Mouse (Mus musculus) forebrain, embryonic 13.5 days (tissue): ENCODE measurements around the gene Myt1l. TPM values are rescaled to one million over a fixed set of nuclear protein-coding genes. Genes with fewer than 3 reads are reported as not detected.

ENCODE experiments used
- ATAC-seq: fragments of 200-750 bp; cut with Nextera tagmentation; 2 replicates; pipeline ENCODE4 v1.8.0; 2017
- H3K27ac ChIP-seq: fragments of 300-500 bp; sonication (generic); 2 replicates; pipeline ENCODE4 v1.5.1; 2015; ENCODE audit warnings: inconsistent platforms, mild to moderate bottlenecking, moderate library complexity
- H3K27me3 ChIP-seq: fragments of 300-500 bp; sonication (generic); 2 replicates; pipeline ENCODE4 v1.6.1; 2015; ENCODE audit warnings: mild to moderate bottlenecking, inconsistent platforms
- H3K36me3 ChIP-seq: fragments of 300-500 bp; sonication (generic); 2 replicates; pipeline ENCODE4 v1.6.1; 2015; ENCODE audit warnings: mild to moderate bottlenecking, inconsistent platforms; ENCODE audit not compliant: poor library complexity, severe bottlenecking
- H3K4me1 ChIP-seq: fragments of 300-500 bp; sonication (generic); 2 replicates; pipeline ENCODE4 v1.6.1; 2015; ENCODE audit warnings: inconsistent platforms
- H3K4me2 ChIP-seq: fragments of 300-500 bp; sonication (generic); 2 replicates; pipeline ENCODE4 v1.6.1; 2015; ENCODE audit warnings: inconsistent platforms, mild to moderate bottlenecking, moderate library complexity
- H3K4me3 ChIP-seq: fragments of 300-500 bp; sonication (generic); 2 replicates; pipeline ENCODE4 v1.5.1; 2015; ENCODE audit warnings: mild to moderate bottlenecking, inconsistent platforms
- H3K9ac ChIP-seq: fragments of 300-500 bp; sonication (generic); 2 replicates; pipeline ENCODE4 v1.6.1; 2015; ENCODE audit warnings: mild to moderate bottlenecking, inconsistent platforms
- H3K9me3 ChIP-seq: fragments of 300-500 bp; sonication (generic); replicated peaks from 2 replicates; pipeline ENCODE4 v1.6.1; 2016; ENCODE audit warnings: inconsistent platforms
- WGBS: fragments of 180-500 bp; shearing (Covaris S2); methylation state at CpG from one replicate; pipeline ENCODE4 v1.1.7; 2015; 5-methylcytosine and 5-hydroxymethylcytosine counted together
- polyA plus RNA-seq: library from polyadenylated mRNA; unstranded; fragments of >200 nt; fragmentation: Nextera tagmentation; extraction: Ambion mirVana; gene quantifications from 2 replicates; pipeline ENCODE4 v1.2.1, GENCODE M21; 2015

Myt1l gene
- polyA plus RNA-seq, 1 experiment from 2014 or later: 116 TPM

DNA sequence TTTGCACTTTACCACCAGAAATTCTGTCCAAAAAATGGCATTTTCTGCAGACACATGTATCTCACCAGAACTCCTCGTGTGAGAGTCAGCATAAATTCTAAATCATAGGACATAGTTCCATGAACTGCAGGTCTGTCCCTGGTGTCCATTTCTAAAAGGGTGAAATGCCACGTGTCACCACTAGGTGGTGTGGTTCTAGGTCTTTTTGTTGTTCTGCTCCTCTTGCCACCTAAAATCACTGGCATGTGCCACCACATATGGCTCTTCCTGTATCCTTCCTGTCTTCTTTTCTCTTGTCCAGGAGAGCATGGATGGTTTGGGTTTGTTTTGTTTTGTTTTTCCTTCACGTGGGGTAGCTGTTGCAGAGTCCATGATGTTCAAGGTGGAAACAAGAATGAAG, 366.5 kb downstream of the Myt1l start:
- no peaks in the 10 kb centered on the region for H3K9me3 ChIP-seq
- H3K36me3 ChIP-seq: peaks cover 41% of the 10 kb centered on the region
- no peak for ATAC-seq
- H3K9ac ChIP-seq: no peak overlapping the region
- 20% methylated on average over 3 of the region's 3 CpGs for WGBS
- no peak overlapping the region for H3K4me3 ChIP-seq
- H3K4me1 ChIP-seq: no peaks in the 10 kb centered on the region
- H3K4me2 ChIP-seq: no peak overlapping the region
- H3K27ac ChIP-seq: no peak overlapping the region
- 0 out of 2 replicates have a peak, but pooled peaks cover 3% of the 10 kb centered on the region for H3K27me3 ChIP-seq

DNA sequence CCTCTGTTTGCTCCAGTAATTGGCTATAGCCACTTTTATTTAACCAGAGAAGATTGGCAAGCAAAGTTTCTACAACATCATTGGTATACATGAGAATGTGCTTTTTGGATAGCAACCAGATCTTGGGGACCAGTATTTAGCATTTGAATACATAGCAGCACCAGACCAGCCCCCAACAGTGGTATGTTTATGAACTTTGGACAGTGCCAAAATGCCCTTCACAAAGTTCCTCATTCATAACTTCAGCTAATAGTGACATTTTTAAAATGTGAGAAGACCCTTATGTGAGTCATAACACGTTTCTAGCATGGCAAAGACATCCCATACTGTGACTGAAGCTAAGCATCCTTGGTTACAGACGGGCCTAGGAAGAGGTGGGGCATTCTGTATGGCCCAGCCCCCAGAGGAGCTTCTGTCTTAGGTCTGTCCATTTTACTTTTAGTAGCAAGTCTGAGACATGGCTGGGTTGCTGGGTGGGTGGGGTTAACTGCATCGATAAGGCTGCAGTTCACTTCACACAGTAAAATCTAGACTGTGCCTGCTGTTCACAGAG, 369.4 kb downstream of the Myt1l start:
- H3K36me3 ChIP-seq: peaks cover 39% of the 10 kb centered on the region
- ATAC-seq: no peak
- H3K9ac ChIP-seq: no peak overlapping the region
- no peaks in the 10 kb centered on the region for H3K4me1 ChIP-seq
- no peak overlapping the region for H3K27ac ChIP-seq
- no peak overlapping the region for H3K4me3 ChIP-seq
- H3K27me3 ChIP-seq: 0 out of 2 replicates have a peak, but pooled peaks cover 3% of the 10 kb centered on the region
- 86% methylated on average over 3 of the region's 3 CpGs for WGBS
- no peaks in the 10 kb centered on the region for H3K9me3 ChIP-seq
- H3K4me2 ChIP-seq: no peak overlapping the region

DNA sequence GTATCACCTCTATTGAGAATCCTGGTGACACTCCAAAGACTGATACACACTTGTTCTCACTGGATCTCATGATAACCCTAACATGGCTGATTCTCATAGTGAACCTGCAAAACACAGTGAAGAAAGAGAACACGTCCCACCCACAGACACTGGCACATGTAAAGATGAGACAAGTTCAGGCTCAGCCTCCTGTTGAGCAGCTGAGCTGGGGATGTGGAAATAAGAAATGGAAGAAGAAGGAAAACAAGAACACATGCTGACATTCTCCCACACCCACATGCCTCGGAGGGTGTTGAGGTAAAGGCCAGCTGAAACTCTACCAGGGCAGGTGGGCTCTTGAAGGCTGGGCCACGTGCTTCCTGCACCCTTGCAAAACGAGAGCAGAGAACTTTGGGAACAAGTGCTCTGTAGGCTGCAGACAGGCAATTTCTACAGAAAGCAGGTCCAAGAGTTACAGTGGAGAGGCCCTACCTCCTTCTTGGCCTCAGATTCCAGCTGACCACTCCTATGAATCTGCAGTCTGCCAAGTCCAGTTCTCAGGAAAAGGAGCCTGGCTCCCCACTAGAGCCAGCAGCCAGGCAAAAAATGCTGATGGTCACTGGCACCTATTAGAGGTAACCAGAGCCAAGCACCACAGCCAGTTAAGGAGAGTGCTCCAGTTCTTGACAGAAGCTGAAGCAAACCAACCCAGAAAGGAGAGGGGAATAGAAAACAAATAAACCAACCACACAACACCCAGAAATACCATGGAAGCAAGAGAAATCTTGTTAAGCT, 376.1 kb downstream of the Myt1l start:
- ATAC-seq: no peak
- H3K36me3 ChIP-seq: peaks cover 10% of the 10 kb centered on the region; the same call in 1 of the 2 replicates
- no peak overlapping the region for H3K9ac ChIP-seq
- WGBS: 78% methylated on average over 4 of the region's 4 CpGs
- no peaks in the 10 kb centered on the region for H3K27me3 ChIP-seq
- no peak overlapping the region for H3K4me2 ChIP-seq
- H3K9me3 ChIP-seq: no peaks in the 10 kb centered on the region
- H3K4me1 ChIP-seq: no peaks in the 10 kb centered on the region
- H3K27ac ChIP-seq: no peak overlapping the region
- H3K4me3 ChIP-seq: no peak overlapping the region

DNA sequence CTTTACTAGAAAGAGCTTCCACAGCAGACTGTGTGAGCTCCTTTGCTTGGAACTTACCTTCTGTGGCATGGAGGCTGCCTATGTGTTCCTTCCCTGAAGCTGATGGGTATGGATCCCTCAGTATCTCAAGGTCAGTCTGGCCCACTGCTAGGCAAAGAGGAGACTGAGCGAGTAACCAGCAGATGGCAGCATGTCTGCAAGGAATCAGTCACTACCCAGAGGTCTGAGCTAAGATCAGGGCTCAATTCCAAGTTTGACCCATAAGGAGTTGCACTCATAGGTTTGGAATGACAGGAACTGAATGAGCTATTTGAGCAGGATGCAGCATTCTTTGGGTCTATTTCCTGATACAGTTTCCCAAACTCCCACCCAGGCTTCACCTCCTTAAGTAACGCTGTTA, 378.9 kb downstream of the Myt1l start:
- 59% methylated on average over 2 of the region's 2 CpGs for WGBS
- Histone ChIP-seq H3K9ac (no peak overlapping the region), H3K36me3 (peaks cover 20% of the 10 kb centered on the region), H3K9me3 (no peaks in the 10 kb centered on the region), H3K27me3 (no peaks in the 10 kb centered on the region), H3K4me1 (no peaks in the 10 kb centered on the region), H3K4me3 (no peak overlapping the region), H3K4me2 (no peak overlapping the region), H3K27ac (no peak overlapping the region)
- 0 out of 2 replicates have a peak, but pooled peaks have one; percentile 65 for ATAC-seq

DNA sequence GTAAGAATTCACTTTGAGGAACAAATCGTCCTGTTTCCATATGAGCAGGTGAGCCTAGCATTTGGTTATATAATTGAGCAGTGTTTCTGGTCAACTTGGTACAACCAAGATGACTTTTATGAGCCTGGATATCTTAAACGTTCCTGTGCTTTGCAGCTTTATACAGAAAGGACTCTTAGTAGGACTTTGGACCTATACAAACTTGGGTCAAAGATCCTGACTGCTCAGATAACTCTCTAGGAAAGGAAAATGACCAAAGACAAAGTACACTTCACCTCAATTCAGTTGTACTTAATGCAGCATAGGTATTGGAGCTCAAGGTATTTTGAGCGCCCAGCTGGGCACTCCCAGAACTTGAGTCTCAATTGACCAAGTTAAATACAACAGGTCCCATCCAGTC, 388.0 kb downstream of the Myt1l start:
- H3K9ac ChIP-seq: no peak overlapping the region
- peaks cover 68% of the 10 kb centered on the region for H3K36me3 ChIP-seq
- H3K4me1 ChIP-seq: no peaks in the 10 kb centered on the region
- no peak overlapping the region for H3K27ac ChIP-seq
- no peaks in the 10 kb centered on the region for H3K9me3 ChIP-seq
- H3K27me3 ChIP-seq: no peaks in the 10 kb centered on the region
- H3K4me2 ChIP-seq: no peak overlapping the region
- H3K4me3 ChIP-seq: no peak overlapping the region
- ATAC-seq: no peak
- 85% methylated on average over 3 of the region's 3 CpGs for WGBS

DNA sequence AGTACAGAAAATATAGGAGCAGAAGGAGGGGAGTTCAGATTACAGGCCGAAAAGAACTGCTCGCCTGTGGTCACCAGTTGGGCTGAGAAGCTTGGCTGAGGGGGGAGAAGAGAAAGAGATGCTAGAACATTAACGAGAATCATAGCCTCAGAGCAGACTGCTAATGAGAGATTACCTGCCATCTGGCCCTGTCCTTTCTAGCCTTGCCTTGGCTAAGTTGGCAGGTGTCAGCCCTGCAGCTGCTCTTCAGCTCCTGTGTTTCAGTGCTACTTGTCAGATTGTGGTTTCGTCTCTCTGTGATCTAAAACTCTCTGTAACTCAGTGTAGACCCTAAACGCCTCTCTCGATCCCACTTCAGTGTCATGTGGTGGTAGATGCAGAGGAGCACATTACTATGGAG, 388.6 kb downstream of the Myt1l start:
- no peak for ATAC-seq

DNA sequence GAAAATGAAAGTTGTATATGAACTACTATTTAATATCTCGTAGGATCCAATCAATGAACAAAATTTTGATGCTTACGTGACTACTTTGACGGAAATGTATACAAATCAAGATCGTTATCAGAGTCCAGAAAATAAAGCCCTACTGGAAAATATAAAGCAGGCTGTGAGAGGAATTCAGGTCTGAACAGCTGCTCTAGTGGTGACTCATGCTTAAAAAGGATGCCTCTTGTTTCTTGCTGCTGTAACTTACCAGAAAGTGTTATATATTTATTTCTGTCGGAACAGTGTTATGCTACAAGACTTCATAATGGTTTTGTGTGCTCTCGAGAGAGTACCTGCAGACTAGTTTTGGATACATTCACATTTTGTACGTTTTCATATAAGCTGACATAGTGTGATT, 392.1 kb downstream of the Myt1l start:
- Histone ChIP-seq H3K36me3 (peaks cover 46% of the 10 kb centered on the region), H3K27ac (no peak overlapping the region), H3K4me2 (no peak overlapping the region), H3K4me1 (no peaks in the 10 kb centered on the region), H3K27me3 (no peaks in the 10 kb centered on the region), H3K9ac (no peak overlapping the region), H3K9me3 (no peaks in the 10 kb centered on the region), H3K4me3 (no peak overlapping the region)
- 81% methylated on average over 7 of the region's 7 CpGs for WGBS
- no peak for ATAC-seq

More for the DNA sequence above, 388.6 kb downstream of the Myt1l start:
- no peaks in the 10 kb centered on the region for H3K4me1 ChIP-seq
- H3K9me3 ChIP-seq: no peaks in the 10 kb centered on the region
- H3K36me3 ChIP-seq: peaks cover 66% of the 10 kb centered on the region
- WGBS: 75% methylated on average over 6 of the region's 6 CpGs
- no peak overlapping the region for H3K4me3 ChIP-seq
- H3K27me3 ChIP-seq: no peaks in the 10 kb centered on the region
- H3K4me2 ChIP-seq: no peak overlapping the region
- no peak overlapping the region for H3K9ac ChIP-seq
- H3K27ac ChIP-seq: no peak overlapping the region

DNA sequence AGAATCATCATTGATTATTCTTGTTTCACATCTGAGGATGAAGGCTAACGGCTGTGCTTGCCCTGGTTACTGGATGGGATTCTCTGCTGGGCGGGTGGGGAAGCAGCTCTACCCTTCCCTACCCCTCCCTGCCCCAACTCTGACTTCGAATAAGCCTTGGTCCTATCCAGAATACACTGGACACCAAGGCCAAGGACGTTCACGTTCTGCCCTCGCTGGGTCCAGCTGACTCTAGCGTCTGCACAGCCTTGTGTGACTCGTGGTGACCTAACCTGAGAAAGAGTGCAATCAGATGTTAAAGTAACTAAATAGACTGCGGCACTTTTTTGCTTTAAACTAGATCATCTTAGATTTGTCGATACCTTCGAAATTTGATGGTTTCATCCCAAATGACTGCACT, 393.3 kb downstream of the Myt1l start:
- WGBS: 82% methylated on average over 11 of the region's 11 CpGs
- H3K9me3 ChIP-seq: no peaks in the 10 kb centered on the region
- no peak overlapping the region for H3K4me2 ChIP-seq
- H3K27ac ChIP-seq: no peak overlapping the region
- no peak for ATAC-seq
- H3K4me1 ChIP-seq: no peaks in the 10 kb centered on the region
- no peak overlapping the region for H3K4me3 ChIP-seq
- no peak overlapping the region for H3K9ac ChIP-seq
- H3K36me3 ChIP-seq: peaks cover 43% of the 10 kb centered on the region
- no peaks in the 10 kb centered on the region for H3K27me3 ChIP-seq

DNA sequence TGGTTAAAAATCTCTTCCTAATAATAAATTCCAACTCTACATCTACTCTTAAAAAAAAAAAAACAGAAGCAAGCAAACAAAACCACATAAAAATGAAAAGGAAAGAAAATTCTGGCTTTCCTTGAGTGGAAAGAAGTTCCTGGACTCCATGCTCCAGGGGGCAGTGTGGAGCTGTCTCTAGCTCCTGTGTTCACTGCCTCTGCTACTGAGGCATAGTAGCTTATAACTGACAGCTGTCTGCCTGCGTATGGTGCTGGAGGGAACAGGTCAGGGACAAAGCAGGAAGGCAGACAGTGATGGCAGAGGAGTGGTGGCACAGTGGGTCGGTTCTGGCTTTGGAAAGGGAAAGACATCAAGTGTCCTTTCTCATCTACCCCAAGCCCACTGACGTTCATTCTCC, 398.7 kb downstream of the Myt1l start:
- Histone ChIP-seq H3K9me3 (no peaks in the 10 kb centered on the region), H3K4me2 (no peak overlapping the region), H3K4me3 (no peak overlapping the region), H3K27me3 (no peaks in the 10 kb centered on the region), H3K36me3 (peaks cover 12% of the 10 kb centered on the region), H3K4me1 (peaks cover 4% of the 10 kb centered on the region; the same call in 1 of the 2 replicates), H3K27ac (no peak overlapping the region), H3K9ac (no peak overlapping the region)
- peak; percentile 67 for ATAC-seq
- WGBS: 35% methylated on average over 3 of the region's 3 CpGs

DNA sequence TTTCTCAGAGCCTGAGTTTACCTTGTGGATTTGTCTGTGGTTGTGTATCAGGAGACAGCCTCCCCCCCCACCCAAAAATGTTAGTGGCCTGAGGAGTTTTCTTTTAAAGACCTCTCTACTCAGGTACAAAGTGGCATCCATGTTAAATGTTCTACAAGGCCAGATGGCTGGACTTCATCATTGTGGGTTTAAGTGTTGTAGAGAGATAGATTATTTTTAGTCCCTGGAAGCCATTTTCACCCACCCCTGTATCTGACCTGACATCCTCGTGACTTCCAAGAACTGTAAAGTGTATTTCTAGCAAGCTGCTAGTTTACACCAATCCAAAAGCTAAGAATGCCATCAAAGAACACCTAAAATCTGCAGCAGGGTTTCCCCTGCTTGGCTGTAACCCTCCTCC, 402.4 kb downstream of the Myt1l start:
- H3K9me3 ChIP-seq: no peaks in the 10 kb centered on the region
- H3K4me2 ChIP-seq: no peak overlapping the region
- H3K27ac ChIP-seq: no peak overlapping the region
- 85% methylated on average over 1 of the region's 1 CpGs for WGBS
- no peaks in the 10 kb centered on the region; the same call in 1 of the 2 replicates for H3K36me3 ChIP-seq
- H3K27me3 ChIP-seq: no peaks in the 10 kb centered on the region
- no peak overlapping the region for H3K9ac ChIP-seq
- peaks cover 4% of the 10 kb centered on the region; the same call in 1 of the 2 replicates for H3K4me1 ChIP-seq
- no peak overlapping the region for H3K4me3 ChIP-seq
- ATAC-seq: no peak

DNA sequence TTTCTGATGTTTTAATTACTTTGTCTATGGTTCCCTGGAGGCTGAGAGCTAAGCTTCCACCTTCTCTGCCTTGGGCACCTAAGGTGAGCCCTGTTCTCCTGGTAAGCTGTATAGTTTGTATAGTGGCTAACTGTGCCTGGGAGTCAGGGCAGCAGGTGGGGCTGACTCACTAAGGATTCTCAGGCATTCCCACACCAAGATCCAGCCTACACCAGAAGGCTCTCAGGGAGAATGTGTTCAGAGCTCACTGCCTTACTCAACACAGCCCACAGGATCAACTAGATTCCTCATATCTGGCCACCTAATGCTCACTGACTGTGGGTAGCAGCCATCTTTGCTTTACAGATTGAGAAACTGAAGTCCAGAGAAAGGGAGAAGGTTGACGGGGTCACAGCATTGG, 404.8 kb downstream of the Myt1l start:
- H3K27me3 ChIP-seq: 0 out of 2 replicates have a peak, but pooled peaks cover 4% of the 10 kb centered on the region
- 90% methylated on average over 1 of the region's 1 CpGs for WGBS
- no peaks in the 10 kb centered on the region for H3K36me3 ChIP-seq
- no peak overlapping the region for H3K4me3 ChIP-seq
- H3K4me1 ChIP-seq: peaks cover 6% of the 10 kb centered on the region; the same call in 1 of the 2 replicates
- ATAC-seq: no peak
- no peaks in the 10 kb centered on the region for H3K9me3 ChIP-seq
- no peak overlapping the region for H3K4me2 ChIP-seq
- H3K9ac ChIP-seq: no peak overlapping the region
- H3K27ac ChIP-seq: no peak overlapping the region

DNA sequence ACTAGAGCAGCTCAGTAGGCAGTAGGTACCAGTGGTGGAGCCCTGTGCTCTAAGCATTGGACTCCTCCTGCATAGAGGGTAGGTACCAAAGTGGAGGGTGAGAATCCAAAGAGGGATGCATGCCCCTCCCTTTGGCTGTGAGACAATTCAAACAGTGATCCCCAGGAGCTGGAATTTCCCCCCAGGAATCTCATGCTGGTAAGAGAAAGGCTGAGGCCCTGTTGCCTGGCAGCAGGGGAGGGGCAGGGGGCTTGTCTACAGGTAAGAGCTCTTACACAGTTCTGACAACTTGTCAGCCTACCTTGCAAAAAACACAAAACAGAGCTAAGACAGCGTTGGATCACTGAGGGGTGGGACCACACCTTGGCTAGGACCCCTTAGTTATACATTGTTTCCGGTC, 405.3 kb downstream of the Myt1l start:
- no peak for ATAC-seq
- H3K4me3 ChIP-seq: no peak overlapping the region
- 0 out of 2 replicates have a peak, but pooled peaks cover 4% of the 10 kb centered on the region for H3K27me3 ChIP-seq
- H3K4me2 ChIP-seq: no peak overlapping the region
- no peak overlapping the region for H3K9ac ChIP-seq
- peaks cover 6% of the 10 kb centered on the region; the same call in 1 of the 2 replicates for H3K4me1 ChIP-seq
- WGBS: 74% methylated on average over 2 of the region's 2 CpGs
- H3K36me3 ChIP-seq: no peaks in the 10 kb centered on the region
- no peaks in the 10 kb centered on the region for H3K9me3 ChIP-seq
- H3K27ac ChIP-seq: no peak overlapping the region; the same call in 1 of the 2 replicates
